Mouse (Mus musculus) hindbrain, embryonic 16.5 days (tissue): Measurements from ENCODE around the gene Tmem234. TPM values are rescaled to one million over a fixed set of nuclear protein-coding genes. Genes with fewer than 3 reads are reported as not detected.

Experiments
- ATAC-seq: fragments of 200-750 bp; cut with Nextera tagmentation; 2 replicates; pipeline ENCODE4 v1.8.0; 2017; ENCODE audit warnings: moderate TSS enrichment, moderate library complexity
- H3K27ac ChIP-seq: fragments of 300-500 bp; sonication (generic); 2 replicates; pipeline ENCODE4 v1.5.1; 2014; ENCODE audit warnings: low read depth, mild to moderate bottlenecking, control low read depth, low read length, moderate library complexity
- H3K27me3 ChIP-seq: fragments of 300-500 bp; sonication (generic); replicated peaks from 2 replicates; pipeline ENCODE4 v1.6.1; 2014; ENCODE audit warnings: low read length; ENCODE audit not compliant: control insufficient read depth, insufficient read depth
- H3K36me3 ChIP-seq: fragments of 300-500 bp; sonication (generic); 2 replicates; pipeline ENCODE4 v1.6.1; 2014; ENCODE audit warnings: mild to moderate bottlenecking, low read length, moderate library complexity, mixed read lengths; ENCODE audit not compliant: control insufficient read depth, insufficient read depth
- H3K4me1 ChIP-seq: fragments of 300-500 bp; sonication (generic); 2 replicates; pipeline ENCODE4 v1.6.1; 2014; ENCODE audit warnings: low read depth, low read length; ENCODE audit not compliant: control insufficient read depth, insufficient read depth
- H3K4me2 ChIP-seq: fragments of 300-500 bp; sonication (generic); 2 replicates; pipeline ENCODE4 v1.6.1; 2014; ENCODE audit warnings: mild to moderate bottlenecking, low read length, control low read depth, moderate library complexity
- H3K4me3 ChIP-seq: fragments of 300-500 bp; sonication (generic); 2 replicates; pipeline ENCODE4 v1.5.1; 2014; ENCODE audit warnings: mild to moderate bottlenecking, low read length, control low read depth, moderate library complexity
- H3K9ac ChIP-seq: fragments of 300-500 bp; sonication (generic); 2 replicates; pipeline ENCODE4 v1.6.1; 2014; ENCODE audit warnings: low read depth, mild to moderate bottlenecking, control low read depth, low read length, moderate library complexity
- H3K9me3 ChIP-seq: fragments of 300-500 bp; sonication (generic); 2 replicates; pipeline ENCODE4 v1.6.1; 2014; ENCODE audit warnings: mild to moderate bottlenecking, low read length, moderate library complexity; ENCODE audit not compliant: control insufficient read depth
- WGBS: fragments of 180-500 bp; shearing (Covaris S2); extraction: QIAGEN DNeasy Blood & Tissue Kit; methylation state at CpG from one replicate; pipeline ENCODE4 v1.1.7; 2014; 5-methylcytosine and 5-hydroxymethylcytosine counted together
- polyA plus RNA-seq: library from polyadenylated mRNA; unstranded; fragments of >200 nt; fragmentation: Nextera tagmentation; extraction: Ambion mirVana; gene quantifications from 2 replicates; pipeline ENCODE4 v1.2.1, GENCODE M21; 2015

Gene Tmem234
- polyA plus RNA-seq, 1 experiment from 2014 or later = 190 TPM

GRCm38 (mm10) chr4:129563718-129564117 is 36.8 kb upstream of the Tmem234 start:
- no peaks in the 10 kb centered on the region for H3K4me1 ChIP-seq
- H3K9me3 ChIP-seq = no peaks in the 10 kb centered on the region
- H3K36me3 ChIP-seq = no peaks in the 10 kb centered on the region
- no peak overlapping the region for H3K4me2 ChIP-seq
- no peak overlapping the region for H3K27ac ChIP-seq
- no peak for ATAC-seq
- H3K4me3 ChIP-seq = no peak overlapping the region
- H3K9ac ChIP-seq = no peak overlapping the region
- WGBS = 72% methylated on average over 8 of the region's 8 CpGs
- no peaks in the 10 kb centered on the region for H3K27me3 ChIP-seq

GRCm38 (mm10) chr4:129565139-129565538 is 35.3 kb upstream of the Tmem234 start:
- Histone ChIP-seq H3K4me1 (no peaks in the 10 kb centered on the region), H3K36me3 (no peaks in the 10 kb centered on the region), H3K9me3 (no peaks in the 10 kb centered on the region), H3K4me2 (no peak overlapping the region), H3K4me3 (no peak overlapping the region), H3K27me3 (no peaks in the 10 kb centered on the region), H3K27ac (no peak overlapping the region), H3K9ac (no peak overlapping the region)
- 90% methylated on average over 6 of the region's 6 CpGs for WGBS
- no peak for ATAC-seq

GRCm38 (mm10) chr4:129568366-129568765 is 32.1 kb upstream of the Tmem234 start:
- no peaks in the 10 kb centered on the region for H3K36me3 ChIP-seq
- no peak overlapping the region for H3K9ac ChIP-seq
- 95% methylated on average over 7 of the region's 7 CpGs for WGBS
- no peaks in the 10 kb centered on the region for H3K27me3 ChIP-seq
- H3K9me3 ChIP-seq = no peaks in the 10 kb centered on the region
- H3K27ac ChIP-seq = no peak overlapping the region
- no peak overlapping the region for H3K4me3 ChIP-seq
- no peaks in the 10 kb centered on the region for H3K4me1 ChIP-seq
- H3K4me2 ChIP-seq = no peak overlapping the region
- ATAC-seq = no peak

- ATAC-seq = no peak
- no peaks in the 10 kb centered on the region for H3K9me3 ChIP-seq
- H3K4me3 ChIP-seq = no peak overlapping the region
- 94% methylated on average over 6 of the region's 6 CpGs for WGBS
- H3K27me3 ChIP-seq = no peaks in the 10 kb centered on the region
- no peak overlapping the region for H3K9ac ChIP-seq
- no peak overlapping the region for H3K27ac ChIP-seq
- no peaks in the 10 kb centered on the region for H3K4me1 ChIP-seq
- H3K4me2 ChIP-seq = no peak overlapping the region
- H3K36me3 ChIP-seq = no peaks in the 10 kb centered on the region
These were observed 30.4 kb upstream of the Tmem234 start for GRCm38 (mm10) chr4:129570028-129570427.

GRCm38 (mm10) chr4:129571551-129572084 is 28.9 kb upstream of the Tmem234 start:
- H3K4me2 ChIP-seq = no peak overlapping the region
- no peaks in the 10 kb centered on the region for H3K4me1 ChIP-seq
- no peak overlapping the region for H3K9ac ChIP-seq
- H3K27me3 ChIP-seq = no peaks in the 10 kb centered on the region
- no peaks in the 10 kb centered on the region for H3K9me3 ChIP-seq
- ATAC-seq = no peak
- H3K27ac ChIP-seq = no peak overlapping the region
- H3K36me3 ChIP-seq = no peaks in the 10 kb centered on the region
- no peak overlapping the region for H3K4me3 ChIP-seq
- WGBS = 75% methylated on average over 8 of the region's 8 CpGs

GRCm38 (mm10) chr4:129572236-129573092 is 28.0 kb upstream of the Tmem234 start:
- peaks cover 3% of the 10 kb centered on the region; the same call in 1 of the 2 replicates for H3K4me1 ChIP-seq
- H3K9ac ChIP-seq = no peak overlapping the region
- H3K36me3 ChIP-seq = no peaks in the 10 kb centered on the region
- no peak overlapping the region for H3K4me2 ChIP-seq
- no peak for ATAC-seq
- 87% methylated on average over 13 of the region's 13 CpGs for WGBS
- H3K27ac ChIP-seq = no peak overlapping the region
- no peaks in the 10 kb centered on the region for H3K27me3 ChIP-seq
- H3K4me3 ChIP-seq = no peak overlapping the region
- H3K9me3 ChIP-seq = no peaks in the 10 kb centered on the region

GRCm38 (mm10) chr4:129573093-129573370 is 27.4 kb upstream of the Tmem234 start:
- H3K9ac ChIP-seq = no peak overlapping the region
- ATAC-seq = no peak
- no peaks in the 10 kb centered on the region for H3K9me3 ChIP-seq
- H3K4me1 ChIP-seq = peaks cover 3% of the 10 kb centered on the region; the same call in 1 of the 2 replicates
- H3K4me3 ChIP-seq = no peak overlapping the region
- no peaks in the 10 kb centered on the region for H3K36me3 ChIP-seq
- no peaks in the 10 kb centered on the region for H3K27me3 ChIP-seq
- no peak overlapping the region for H3K4me2 ChIP-seq
- whole genome bisulfite sequencing = 95% methylated on average over 4 of the region's 4 CpGs
- H3K27ac ChIP-seq = no peak overlapping the region

GRCm38 (mm10) chr4:129573430-129573829 is 27.0 kb upstream of the Tmem234 start, which contains the start of gene Lck:
Gene Lck (minus strand): TSS chr4:129573641.
- H3K9ac ChIP-seq = no peak within 1 kb of the TSS
- no peak within 1 kb of the TSS for H3K27ac ChIP-seq
- H3K27me3 ChIP-seq = no peaks in the 10 kb centered on the region
- H3K4me2 ChIP-seq = no peak within 1 kb of the TSS
- no peaks in the 10 kb centered on the region for H3K9me3 ChIP-seq
- no peak within 1 kb of the TSS for H3K4me3 ChIP-seq
- ATAC-seq = no peak
- 93% methylated on average over 8 of the region's 8 CpGs for WGBS
- no peaks in the 10 kb centered on the region for H3K36me3 ChIP-seq
- H3K4me1 ChIP-seq = peaks cover 3% of the 10 kb centered on the region; the same call in 1 of the 2 replicates

GRCm38 (mm10) chr4:129575171-129575844 is 25.2 kb upstream of the Tmem234 start:
- Histone ChIP-seq H3K9me3 (no peaks in the 10 kb centered on the region), H3K4me2 (no peak overlapping the region), H3K4me1 (peaks cover 3% of the 10 kb centered on the region; the same call in 1 of the 2 replicates), H3K4me3 (no peak overlapping the region), H3K27ac (no peak overlapping the region), H3K9ac (no peak overlapping the region), H3K36me3 (no peaks in the 10 kb centered on the region), H3K27me3 (no peaks in the 10 kb centered on the region)
- no peak for ATAC-seq
- WGBS = 59% methylated on average over 7 of the region's 8 CpGs
